Mouse (Mus musculus) lung, embryonic 15.5 days (tissue): ENCODE measurements at regions not wholly inside any gene's neighbourhood (a gene's known extent, or its start where the extent isn't known, plus 50 kb on each side); places are given as distances from the start of the nearest gene placed in this dataset.
A peak's percentile ranks its signal among the peaks of the same experiment; 100 is the strongest.

ENCODE experiments used
- ATAC-seq: fragments of 200-750 bp; cut with Nextera tagmentation; 2 replicates; pipeline ENCODE4 v1.8.0; 2017; ENCODE audit warnings: moderate number of reproducible peaks, borderline replicate concordance; ENCODE audit not compliant: low FRiP score, low TSS enrichment; ENCODE audit errors: extremely low read depth
- H3K27ac ChIP-seq: fragments of 300-500 bp; sonication (generic); 2 replicates; pipeline ENCODE4 v1.5.1; 2015; ENCODE audit warnings: moderate library complexity, mild to moderate bottlenecking, inconsistent platforms
- H3K27me3 ChIP-seq: fragments of 300-500 bp; sonication (generic); 2 replicates; pipeline ENCODE4 v1.6.1; 2015; ENCODE audit warnings: inconsistent platforms
- H3K36me3 ChIP-seq: fragments of 300-500 bp; sonication (generic); 2 replicates; pipeline ENCODE4 v1.6.1; 2015; ENCODE audit warnings: inconsistent platforms
- H3K4me1 ChIP-seq: fragments of 300-500 bp; sonication (generic); 2 replicates; pipeline ENCODE4 v1.6.1; 2015; ENCODE audit warnings: inconsistent platforms
- H3K4me2 ChIP-seq: fragments of 300-500 bp; sonication (generic); 2 replicates; pipeline ENCODE4 v1.6.1; 2015; ENCODE audit warnings: inconsistent platforms, mild to moderate bottlenecking, moderate library complexity
- H3K4me3 ChIP-seq: fragments of 300-500 bp; sonication (generic); 2 replicates; pipeline ENCODE4 v1.5.1; 2015; ENCODE audit warnings: mild to moderate bottlenecking, inconsistent platforms
- H3K9ac ChIP-seq: fragments of 300-500 bp; sonication (generic); 2 replicates; pipeline ENCODE4 v1.6.1; 2015; ENCODE audit warnings: inconsistent platforms
- H3K9me3 ChIP-seq: fragments of 300-500 bp; sonication (generic); 2 replicates; pipeline ENCODE4 v1.6.1; 2016; ENCODE audit warnings: inconsistent platforms
- WGBS: fragments of 180-500 bp; shearing (Covaris S2); methylation state at CpG from one replicate; pipeline ENCODE4 v1.1.7; 2015; 5-methylcytosine and 5-hydroxymethylcytosine counted together

DNA sequence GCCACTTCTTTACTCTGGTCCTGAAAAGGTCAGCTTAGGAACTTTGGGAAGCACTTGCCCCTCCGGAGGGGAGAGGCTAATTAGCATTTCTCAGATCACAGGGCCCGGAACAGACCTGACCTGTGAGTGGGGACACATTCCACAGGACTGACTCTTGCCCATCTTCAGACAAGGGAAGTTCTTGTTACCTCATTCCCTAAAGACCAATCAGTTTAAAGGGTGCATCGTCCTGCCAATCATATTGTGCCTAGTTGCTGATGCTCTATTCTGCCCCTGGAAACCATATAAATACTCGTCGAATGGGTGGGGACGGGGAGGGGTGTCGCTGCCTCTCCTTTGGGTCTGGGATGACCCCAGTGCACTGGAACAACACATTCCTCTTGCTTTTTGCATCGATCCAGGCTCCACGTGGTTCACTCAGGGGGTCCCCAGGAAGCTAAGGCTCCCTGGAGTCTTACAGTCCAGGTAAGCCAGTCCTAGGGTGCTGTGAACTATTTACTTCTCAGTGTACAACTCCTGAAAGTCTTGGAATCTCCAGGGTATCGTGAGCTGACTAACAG lies 219.9 kb upstream of the Amigo2 start:
- WGBS = 79% methylated on average over 10 of the region's 10 CpGs
- Histone ChIP-seq H3K27me3 (no peaks in the 10 kb centered on the region), H3K27ac (no peak overlapping the region), H3K9me3 (no peaks in the 10 kb centered on the region), H3K36me3 (no peaks in the 10 kb centered on the region), H3K9ac (no peak overlapping the region), H3K4me2 (no peak overlapping the region), H3K4me3 (no peak overlapping the region), H3K4me1 (peaks cover 6% of the 10 kb centered on the region; the same call in 1 of the 2 replicates)
- no peak for ATAC-seq

DNA sequence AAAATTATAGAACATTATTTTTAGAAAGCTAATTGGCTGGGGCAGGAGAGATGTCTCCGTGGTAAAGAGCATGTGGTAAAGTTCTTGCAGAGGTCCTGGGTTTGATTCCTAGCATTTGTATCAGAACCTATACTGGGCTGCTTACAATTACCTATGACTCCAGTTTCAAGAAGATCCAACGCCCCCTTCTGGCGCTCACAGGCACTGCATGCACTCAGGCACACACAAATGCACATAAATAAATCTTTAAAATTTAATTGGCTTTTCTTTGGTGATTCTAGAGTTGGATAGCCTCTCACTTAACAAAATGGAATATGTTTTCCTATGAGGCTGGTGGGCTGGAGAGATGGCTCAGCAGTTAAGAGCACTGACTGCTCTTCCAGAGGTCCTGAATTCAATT lies 219.0 kb upstream of the Amigo2 start:
- Histone ChIP-seq H3K9me3 (no peaks in the 10 kb centered on the region), H3K27me3 (no peaks in the 10 kb centered on the region), H3K4me1 (0 out of 2 replicates have a peak, but pooled peaks cover 4% of the 10 kb centered on the region), H3K36me3 (no peaks in the 10 kb centered on the region), H3K4me2 (no peak overlapping the region), H3K27ac (no peak overlapping the region), H3K9ac (no peak overlapping the region), H3K4me3 (no peak overlapping the region)
- no peak for ATAC-seq
- WGBS = 68% methylated on average over 3 of the region's 3 CpGs

DNA sequence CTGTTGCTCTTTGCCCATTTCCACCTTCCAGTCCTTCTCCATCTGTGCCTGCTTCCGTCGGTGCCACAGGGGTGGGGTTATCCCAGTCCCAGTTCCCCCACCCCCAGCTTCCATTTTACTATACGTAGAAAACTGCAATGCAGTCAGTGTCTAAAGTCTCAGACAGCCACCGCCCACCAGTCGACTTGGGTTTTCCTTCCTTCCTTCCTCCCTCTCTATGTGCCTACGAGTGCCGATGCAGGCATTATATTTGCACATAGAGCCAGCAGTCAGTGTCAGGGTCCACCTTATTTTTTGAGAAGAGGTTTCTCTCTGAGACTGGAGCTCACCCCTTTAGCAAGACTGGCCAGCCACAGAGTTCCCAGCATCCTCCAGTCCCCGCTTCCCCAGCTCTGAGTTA lies 218.3 kb upstream of the Amigo2 start:
- no peaks in the 10 kb centered on the region for H3K9me3 ChIP-seq
- H3K36me3 ChIP-seq = no peaks in the 10 kb centered on the region
- H3K27me3 ChIP-seq = no peaks in the 10 kb centered on the region
- H3K9ac ChIP-seq = no peak overlapping the region
- ATAC-seq = no peak
- WGBS = 64% methylated on average over 8 of the region's 8 CpGs
- no peak overlapping the region for H3K27ac ChIP-seq
- H3K4me3 ChIP-seq = no peak overlapping the region
- H3K4me1 ChIP-seq = 0 out of 2 replicates have a peak, but pooled peaks cover 4% of the 10 kb centered on the region
- no peak overlapping the region for H3K4me2 ChIP-seq

DNA sequence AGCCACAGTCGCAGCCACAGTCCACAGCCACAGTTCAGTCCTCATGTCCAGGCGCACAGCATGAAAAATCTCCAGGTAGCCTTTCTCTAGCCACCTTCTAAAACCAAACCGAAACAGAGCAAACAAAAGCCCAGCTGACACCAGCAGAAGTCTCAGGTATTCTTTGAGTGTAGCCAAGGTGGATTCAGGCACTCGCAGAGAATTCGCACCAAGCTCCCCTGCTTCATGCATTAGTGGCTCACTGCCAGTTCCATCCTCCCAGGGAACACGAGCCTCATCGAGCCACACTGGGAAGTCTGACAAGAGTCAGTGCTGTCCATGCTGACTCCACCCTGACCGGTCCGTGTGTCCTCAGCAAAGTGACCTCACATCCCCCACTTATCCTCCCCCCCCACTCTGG lies 217.7 kb upstream of the Amigo2 start:
- WGBS = 70% methylated on average over 9 of the region's 9 CpGs
- H3K9ac ChIP-seq = no peak overlapping the region
- H3K27me3 ChIP-seq = no peaks in the 10 kb centered on the region
- no peak overlapping the region for H3K4me3 ChIP-seq
- H3K4me2 ChIP-seq = no peak overlapping the region
- H3K27ac ChIP-seq = no peak overlapping the region
- 0 out of 2 replicates have a peak, but pooled peaks cover 4% of the 10 kb centered on the region for H3K4me1 ChIP-seq
- no peaks in the 10 kb centered on the region for H3K36me3 ChIP-seq
- ATAC-seq = no peak
- H3K9me3 ChIP-seq = no peaks in the 10 kb centered on the region

DNA sequence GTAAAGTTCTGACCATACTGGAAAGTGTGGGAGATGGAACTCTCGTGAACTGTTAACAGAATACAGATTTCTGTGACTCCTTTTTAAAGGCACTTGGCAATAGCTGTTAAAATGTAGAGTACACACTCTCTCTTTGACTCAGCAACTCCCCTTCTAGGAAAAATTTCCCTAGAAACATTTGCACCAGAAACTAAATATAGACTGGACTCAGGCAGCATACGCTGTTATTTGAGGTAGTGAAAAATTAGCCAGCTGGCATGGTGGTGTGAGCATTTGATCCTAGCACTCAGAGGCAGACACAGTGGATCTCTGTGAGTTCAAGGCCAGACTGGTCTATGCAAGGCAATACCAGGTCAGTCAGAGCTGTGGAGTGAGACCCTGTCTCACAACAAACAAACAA lies 215.5 kb upstream of the Amigo2 start:
- H3K4me2 ChIP-seq = no peak overlapping the region
- no peaks in the 10 kb centered on the region for H3K36me3 ChIP-seq
- H3K27me3 ChIP-seq = no peaks in the 10 kb centered on the region
- H3K4me3 ChIP-seq = no peak overlapping the region
- WGBS = 33% methylated on average over 2 of the region's 2 CpGs
- no peak overlapping the region for H3K27ac ChIP-seq
- H3K9ac ChIP-seq = no peak overlapping the region
- ATAC-seq = no peak
- H3K9me3 ChIP-seq = no peaks in the 10 kb centered on the region
- peaks cover 4% of the 10 kb centered on the region; the same call in 1 of the 2 replicates for H3K4me1 ChIP-seq

DNA sequence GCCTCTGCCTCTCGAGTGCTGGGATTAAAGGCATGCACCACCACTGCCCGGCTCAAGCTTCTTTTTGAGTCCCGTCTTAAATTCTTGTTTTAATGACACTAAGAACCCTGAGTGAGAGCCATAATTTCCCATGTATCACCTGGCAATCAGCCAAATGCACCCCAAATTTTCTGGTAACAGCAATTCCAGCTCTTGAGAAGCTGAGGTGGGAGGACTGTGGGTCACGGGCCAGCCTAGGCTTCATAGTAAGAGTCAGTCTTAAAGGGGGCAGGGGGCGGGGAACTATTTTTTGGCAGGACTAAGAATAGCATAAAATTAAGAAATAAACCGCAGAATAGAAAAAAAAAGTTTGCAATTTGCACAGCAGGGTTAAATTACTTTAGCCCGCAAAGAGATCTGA lies 214.9 kb upstream of the Amigo2 start:
- Histone ChIP-seq H3K4me2 (no peak overlapping the region), H3K4me1 (peaks cover 4% of the 10 kb centered on the region; the same call in 1 of the 2 replicates), H3K27ac (no peak overlapping the region), H3K9ac (no peak overlapping the region), H3K27me3 (no peaks in the 10 kb centered on the region), H3K9me3 (no peaks in the 10 kb centered on the region), H3K36me3 (no peaks in the 10 kb centered on the region), H3K4me3 (no peak overlapping the region)
- WGBS = 76% methylated on average over 7 of the region's 7 CpGs
- no peak for ATAC-seq

DNA sequence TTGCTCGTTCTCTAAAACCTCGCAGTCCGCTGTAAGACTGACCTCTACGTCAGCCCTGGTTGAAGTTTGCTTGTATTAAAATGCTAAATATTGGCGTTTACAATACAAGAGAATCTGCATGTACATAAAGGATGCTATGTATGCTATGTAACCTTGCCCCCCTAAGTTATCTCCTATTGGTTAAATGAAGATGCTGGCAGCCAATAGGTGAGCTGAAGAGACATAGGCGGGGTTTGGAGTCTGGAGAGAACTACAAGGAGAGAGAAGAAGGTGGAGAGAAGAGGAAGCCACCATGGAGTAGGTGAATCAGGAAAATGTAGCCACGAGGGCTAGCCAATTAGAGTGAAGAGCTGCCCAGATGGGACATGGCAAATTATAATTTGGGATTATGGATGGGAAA lies 214.0 kb upstream of the Amigo2 start:
- Histone ChIP-seq H3K9ac (no peak overlapping the region), H3K27ac (no peak overlapping the region), H3K9me3 (no peaks in the 10 kb centered on the region), H3K4me3 (no peak overlapping the region), H3K4me2 (no peak overlapping the region), H3K36me3 (no peaks in the 10 kb centered on the region), H3K27me3 (no peaks in the 10 kb centered on the region), H3K4me1 (peaks cover 4% of the 10 kb centered on the region; the same call in 1 of the 2 replicates)
- WGBS = 79% methylated on average over 7 of the region's 7 CpGs
- no peak for ATAC-seq

DNA sequence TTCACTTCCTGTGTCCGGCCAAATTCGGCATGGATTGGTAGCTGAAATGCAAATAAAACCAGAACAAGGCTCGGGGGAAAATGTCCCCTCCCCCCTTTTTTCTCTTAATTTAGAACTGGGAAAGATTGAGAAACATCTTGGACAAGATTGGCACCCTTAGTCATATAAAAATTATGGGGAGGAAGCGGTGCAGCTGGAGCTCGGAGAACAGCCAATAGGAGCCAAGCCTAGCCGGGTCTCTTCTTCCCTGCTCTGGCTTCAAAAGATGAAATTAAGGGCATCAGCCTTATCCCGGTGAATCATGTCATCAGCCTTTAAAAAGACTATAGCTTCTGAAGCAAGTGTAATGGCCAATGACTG lies 213.3 kb upstream of the Amigo2 start:
- Histone ChIP-seq H3K27me3 (no peaks in the 10 kb centered on the region), H3K4me1 (peaks cover 9% of the 10 kb centered on the region), H3K9ac (no peak overlapping the region), H3K27ac (no peak overlapping the region), H3K36me3 (no peaks in the 10 kb centered on the region), H3K4me3 (no peak overlapping the region), H3K4me2 (no peak overlapping the region), H3K9me3 (no peaks in the 10 kb centered on the region)
- WGBS = 74% methylated on average over 7 of the region's 7 CpGs
- no peak for ATAC-seq

DNA sequence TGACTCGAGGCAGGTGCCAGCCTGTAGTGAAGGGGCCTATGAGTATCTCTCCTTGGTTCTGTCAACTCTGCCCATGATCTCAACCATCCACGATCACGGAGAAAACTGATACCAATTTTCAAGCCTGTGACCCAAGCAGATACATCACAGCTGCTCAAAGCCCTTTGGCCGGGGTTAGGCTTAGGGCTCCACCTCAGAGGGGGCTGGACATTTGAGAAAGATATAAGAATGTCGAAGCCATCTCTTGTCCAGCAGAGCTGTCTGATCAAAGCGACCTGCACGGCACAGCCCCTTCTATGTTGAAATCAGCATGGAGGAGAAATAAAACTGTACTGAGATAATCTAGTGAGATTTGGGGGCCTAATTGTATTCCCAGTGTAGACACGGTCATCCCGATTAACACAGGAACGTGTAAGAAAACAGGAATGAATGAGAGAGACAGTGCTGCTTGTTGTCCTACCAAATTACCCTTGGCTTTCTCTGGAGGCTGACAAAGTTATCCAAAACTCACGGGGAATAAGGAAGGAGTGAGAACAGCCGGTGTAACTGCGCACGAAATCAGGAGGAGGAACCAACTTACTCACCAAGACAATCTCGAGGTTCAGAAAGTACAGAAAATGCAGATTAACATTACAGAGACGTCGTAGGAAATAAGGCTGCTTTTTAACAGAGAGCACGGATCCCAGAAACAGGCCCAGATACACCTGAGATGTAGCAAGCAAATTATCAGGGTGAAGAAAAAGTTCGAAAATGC lies 212.7 kb upstream of the Amigo2 start:
- Histone ChIP-seq H3K4me2 (no peak overlapping the region), H3K9ac (no peak overlapping the region), H3K4me3 (no peak overlapping the region), H3K27ac (no peak overlapping the region), H3K27me3 (no peaks in the 10 kb centered on the region), H3K9me3 (no peaks in the 10 kb centered on the region), H3K4me1 (peaks cover 9% of the 10 kb centered on the region), H3K36me3 (no peaks in the 10 kb centered on the region)
- no peak for ATAC-seq
- WGBS = 81% methylated on average over 19 of the region's 19 CpGs

DNA sequence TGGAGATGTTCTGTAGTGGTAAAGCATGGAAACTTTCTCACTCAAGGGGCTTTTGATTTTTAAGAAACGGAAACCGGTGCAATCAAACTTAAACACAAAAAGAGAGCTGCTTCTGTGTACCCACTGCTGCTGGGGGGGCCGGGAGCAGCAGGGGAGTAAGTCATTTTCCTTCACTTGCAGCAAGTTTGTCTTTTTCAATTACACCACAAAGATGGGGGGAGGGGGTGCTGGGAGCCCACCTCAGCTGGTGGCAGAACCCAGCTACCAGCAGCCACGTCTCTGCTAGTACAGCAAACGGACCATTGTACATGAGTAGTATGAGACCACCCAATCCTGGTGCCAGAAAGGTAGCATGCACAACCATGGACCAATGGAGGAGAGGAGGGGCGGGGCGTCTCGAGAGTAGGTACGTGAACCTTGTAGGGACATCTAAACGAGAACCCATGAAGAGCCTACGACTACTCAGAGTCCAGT lies 211.7 kb upstream of the Amigo2 start:
- H3K4me2 ChIP-seq = peak overlapping the region; percentile 16; the same call in 1 of the 2 replicates
- ATAC-seq = no peak
- WGBS = 53% methylated on average over 11 of the region's 11 CpGs

DNA sequence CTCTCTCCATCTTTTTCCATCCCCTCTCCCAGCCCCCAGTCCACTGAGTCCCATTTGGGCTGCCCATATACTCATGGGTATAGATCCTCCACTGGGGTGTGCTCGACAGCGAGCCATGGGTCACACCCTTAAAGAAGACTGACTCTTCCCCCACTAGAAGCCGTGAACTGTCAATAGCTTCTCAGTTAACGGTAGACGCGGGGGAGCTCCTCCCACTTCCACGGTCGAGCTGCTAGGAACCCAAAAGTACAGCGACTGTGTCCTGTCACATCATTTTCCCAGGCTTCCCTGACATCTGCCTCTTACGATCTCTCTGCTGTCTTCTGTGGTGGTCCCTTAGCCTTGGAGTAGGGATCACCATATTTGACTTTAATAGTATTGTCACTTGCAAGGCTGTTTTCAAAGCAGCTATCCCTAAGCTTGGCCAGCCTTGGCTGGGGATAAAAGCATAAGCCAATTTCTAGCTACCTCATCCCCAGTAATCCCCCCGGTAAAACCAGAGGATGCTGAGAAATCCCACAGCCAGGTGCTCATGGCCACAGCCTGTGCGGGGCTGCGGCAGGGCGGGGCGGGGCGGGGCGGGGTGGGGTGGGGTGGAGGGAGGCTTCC lies 211.2 kb upstream of the Amigo2 start:
- Histone ChIP-seq H3K9ac (no peak overlapping the region), H3K36me3 (no peaks in the 10 kb centered on the region), H3K9me3 (no peaks in the 10 kb centered on the region), H3K27ac (no peak overlapping the region), H3K4me2 (peak overlapping the region; percentile 16), H3K4me1 (peaks cover 9% of the 10 kb centered on the region), H3K27me3 (no peaks in the 10 kb centered on the region), H3K4me3 (no peak overlapping the region)
- 25% methylated on average over 17 of the region's 17 CpGs for WGBS
- ATAC-seq = no peak

More for the DNA sequence above, 211.7 kb upstream of the Amigo2 start:
- Histone ChIP-seq H3K9ac (no peak overlapping the region), H3K36me3 (no peaks in the 10 kb centered on the region), H3K4me3 (no peak overlapping the region), H3K27me3 (no peaks in the 10 kb centered on the region), H3K9me3 (no peaks in the 10 kb centered on the region), H3K4me1 (peaks cover 9% of the 10 kb centered on the region), H3K27ac (no peak overlapping the region)

DNA sequence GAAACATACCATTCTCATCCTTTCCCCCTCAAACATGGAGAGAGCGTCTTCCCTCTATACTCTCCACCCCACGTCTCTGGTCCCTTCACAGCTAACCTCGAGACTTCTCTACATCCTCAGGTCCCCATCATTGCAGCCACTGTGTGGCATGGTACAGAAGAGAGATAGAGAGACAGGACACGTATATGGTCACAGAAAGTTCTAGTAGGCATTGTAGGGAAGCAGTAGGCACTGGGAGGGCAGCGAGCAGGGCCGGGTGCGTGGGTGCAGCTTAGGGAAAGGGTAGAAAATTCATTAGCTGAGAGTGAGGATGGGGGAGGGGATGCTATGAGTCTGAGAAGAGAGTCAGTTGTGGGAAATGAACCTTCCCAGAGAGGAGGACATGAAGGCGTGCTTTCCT lies 210.4 kb upstream of the Amigo2 start:
- ATAC-seq = no peak
- H3K27ac ChIP-seq = no peak overlapping the region
- no peaks in the 10 kb centered on the region for H3K9me3 ChIP-seq
- no peaks in the 10 kb centered on the region for H3K36me3 ChIP-seq
- H3K4me1 ChIP-seq = peaks cover 5% of the 10 kb centered on the region
- no peak overlapping the region for H3K4me2 ChIP-seq
- H3K27me3 ChIP-seq = no peaks in the 10 kb centered on the region
- H3K4me3 ChIP-seq = no peak overlapping the region
- WGBS = 75% methylated on average over 8 of the region's 8 CpGs
- H3K9ac ChIP-seq = no peak overlapping the region
